ENCODE assay signal across 10 mouse cellular contexts in the genomic region with DNA sequence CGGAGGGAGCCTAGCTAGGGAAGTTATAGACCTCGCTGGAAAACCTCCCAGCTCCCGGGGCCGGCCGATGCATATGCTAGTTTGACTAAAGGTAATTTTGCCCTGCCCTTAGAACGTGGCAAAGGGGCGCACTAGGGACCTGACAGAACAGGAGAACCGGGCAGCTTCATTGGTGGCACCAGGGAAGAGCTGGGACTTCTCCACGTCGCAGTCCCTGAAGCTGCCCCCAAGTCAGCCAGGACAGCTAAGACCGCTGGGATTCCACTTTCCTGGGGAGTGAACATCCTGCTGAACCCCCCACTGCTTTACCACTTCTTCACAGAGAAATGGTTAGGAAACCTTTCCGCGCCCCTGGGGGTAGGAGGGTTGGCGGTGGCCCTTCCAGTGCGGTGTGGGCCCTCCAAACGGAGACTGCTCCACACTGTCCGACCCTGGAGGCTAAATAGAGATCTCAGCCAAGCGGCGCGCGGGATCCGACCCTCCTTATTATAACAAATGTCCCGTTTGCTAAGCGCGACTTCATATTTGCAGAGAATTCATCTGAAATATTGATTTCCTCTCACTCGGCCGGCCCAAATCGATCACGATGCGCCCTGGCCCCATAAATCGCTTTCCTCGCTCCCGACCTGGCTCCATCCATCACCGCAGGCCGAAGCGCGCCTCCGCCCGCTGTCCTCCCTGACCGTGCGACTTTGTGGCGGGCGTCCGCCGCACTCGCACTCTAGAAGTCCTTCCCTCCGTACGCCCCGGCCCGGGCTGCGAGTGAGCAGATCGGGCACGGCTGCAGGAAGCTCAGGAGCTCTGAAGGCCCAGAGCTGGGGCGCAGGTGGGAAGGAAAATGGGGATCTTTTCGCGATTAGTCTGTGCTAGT. TPM values are rescaled to one million over a fixed set of nuclear protein-coding genes. Genes with fewer than 3 reads are reported as not detected.
DNase-seq lines count a peak whose midpoint lies in the region; ATAC-seq and TF ChIP-seq lines count a peak whose summit lies in the region.
"Had no signal": no experiment of that assay in that cellular context is flagged by ENCODE, and none has a peak within 500 bp of the region (broad histone marks: within the 10 kb centered on the region; RNA-seq: fewer than 3 reads in every experiment).

No protein-coding gene starts in this region.

- no peak for DNase-seq in kidney, adult 2 months
- no peak for DNase-seq in kidney, adult 11 months
- DNase-seq in forebrain, embryonic 10.5 days (ENCODE audit: extremely low spot score, low spot score), result peak; percentile 53
- DNase-seq in kidney, postnatal 25 days, result peak; percentile 29 to 62
- DNase-seq in testis, postnatal 14 days (ENCODE audit: low spot score), result no peak
- DNase-seq in left cerebral cortex, adult 2 months (ENCODE audit: extremely low spot score in 1 of 2, low spot score in 2 of 2), result no peak
- DNase-seq in gastrocnemius, postnatal 4 days (ENCODE audit: low spot score in 2 of 2), result no peak

- H3K4me1 ChIP-seq in kidney, adult 2 months (ENCODE audit: control insufficient read depth, insufficient read depth, low read length), result peaks cover 34% of the 10 kb centered on the region
- H3K4me1 ChIP-seq in forebrain, embryonic 10.5 days, result peaks cover 38% of the 10 kb centered on the region
- peaks cover 13% of the 10 kb centered on the region for H3K4me1 ChIP-seq in neural tube, embryonic 12.5 days

- H3K9me3 ChIP-seq in forebrain, embryonic 10.5 days, result no peaks in the 10 kb centered on the region
- H3K9me3 ChIP-seq in neural tube, embryonic 12.5 days, result no peaks in the 10 kb centered on the region

- peak overlapping the region; percentile 61 for H3K9ac ChIP-seq in neural tube, embryonic 12.5 days

- H3K27me3 ChIP-seq in kidney, adult 2 months (replicated peaks; ENCODE audit: control insufficient read depth, insufficient read depth, low read length), result no peaks in the 10 kb centered on the region
- peaks cover 100% of the 10 kb centered on the region for H3K27me3 ChIP-seq in forebrain, embryonic 10.5 days (ENCODE audit: poor library complexity, severe bottlenecking)
- peaks cover 55% of the 10 kb centered on the region for H3K27me3 ChIP-seq in neural tube, embryonic 12.5 days (replicated peaks)

- no peak for TF ChIP-seq CTCF in kidney, adult 2 months (conservative IDR thresholded peaks at IDR 0.05; ENCODE audit: insufficient read depth, insufficient read length, low read depth, low read length)
- TF ChIP-seq CTCF in left cerebral cortex, adult 2 months (IDR thresholded peaks at IDR 0.05), result no peak

- H3K36me3 ChIP-seq in kidney, adult 2 months (ENCODE audit: control insufficient read depth, insufficient read depth, low read length), result no peaks in the 10 kb centered on the region
- no peaks in the 10 kb centered on the region for H3K36me3 ChIP-seq in forebrain, embryonic 10.5 days (replicated peaks)
- no peaks in the 10 kb centered on the region for H3K36me3 ChIP-seq in neural tube, embryonic 12.5 days

- ATAC-seq in neural tube, embryonic 12.5 days (ENCODE audit: low FRiP score, low read depth), result peak; percentile 66; the same call in 1 of the 2 replicates

- peak overlapping the region; percentile 88 for H3K4me3 ChIP-seq in kidney, adult 2 months (ENCODE audit: insufficient read depth, low read depth, low read length)
- peak overlapping the region; percentile 48 for H3K4me3 ChIP-seq in forebrain, embryonic 10.5 days
- peak overlapping the region; percentile 37 for H3K4me3 ChIP-seq in neural tube, embryonic 12.5 days
- no peak overlapping the region for H3K4me3 ChIP-seq in left cerebral cortex, adult 2 months

- WGBS in kidney, adult 2 months, result 2% methylated on average over 56 of the region's 56 CpGs
- under 1% methylated on average over 56 of the region's 56 CpGs for WGBS in forebrain, embryonic 10.5 days
- 1% methylated on average over 56 of the region's 56 CpGs for WGBS in neural tube, embryonic 12.5 days

- no peak for TF ChIP-seq POLR2A in kidney, adult 2 months (IDR thresholded peaks at IDR 0.05; ENCODE audit: low read depth, low read length)

- intact Hi-C loops in left cerebral cortex, adult 2 months (cut with DNase I), result no loop called here

- peak overlapping the region; percentile 59 for H3K4me2 ChIP-seq in neural tube, embryonic 12.5 days (replicated peaks)

- peak overlapping the region; percentile 99 for H3K27ac ChIP-seq in kidney, adult 2 months (ENCODE audit: insufficient read depth, low read depth, low read length)
- H3K27ac ChIP-seq in forebrain, embryonic 10.5 days, result no peak overlapping the region
- peak overlapping the region; percentile 34; the same call in 1 of the 2 replicates for H3K27ac ChIP-seq in neural tube, embryonic 12.5 days
- H3K27ac ChIP-seq in left cerebral cortex, adult 2 months, result no peak overlapping the region

RNA-seq across cellular contexts. Expression of a gene that starts 1.5 kb away (rescaled TPM):
- polyA plus RNA-seq in kidney, adult 2 months (2012; rRNA removed), result 74.3 and 77.6 TPM in 2 replicates
- 0.43 and 0.56 TPM in 2 replicates for polyA plus RNA-seq in forebrain, embryonic 10.5 days (2016; fragmentation: Nextera tagmentation; extraction: Ambion mirVana)
- polyA plus RNA-seq in neural tube, embryonic 12.5 days (2016; fragmentation: Nextera tagmentation; extraction: Ambion mirVana), result 50.0 and 56.2 TPM in 2 replicates
- not detected for total RNA-seq in left cerebral cortex, adult 2 months (2021)
- total RNA-seq in gastrocnemius, postnatal 4 days (2021), result not detected
- total RNA-seq: common myeloid progenitor, adult 5-6 weeks; MEL had no signal

Comparison
In these comparisons a context has a peak if more than half of its experiments do, and no peak if none do; other contexts are left out.
1. DNase-seq: peak in forebrain, embryonic 10.5 days (single experiment) and kidney, postnatal 25 days (2 of 2); none in kidney, adult 2 months (single experiment), kidney, adult 11 months (single experiment), testis, postnatal 14 days (single experiment), left cerebral cortex, adult 2 months (0 of 2) and gastrocnemius, postnatal 4 days (0 of 2).
2. H3K27ac ChIP-seq: peak in kidney, adult 2 months (single experiment) and neural tube, embryonic 12.5 days (single experiment); none in forebrain, embryonic 10.5 days (single experiment) and left cerebral cortex, adult 2 months (single experiment).
3. RNA of a gene that starts 1.5 kb away (polyA plus RNA-seq): 74.3 to 77.6 TPM in kidney, adult 2 months and 50.0 to 56.2 TPM in neural tube, embryonic 12.5 days; 0.43 to 0.56 TPM in forebrain, embryonic 10.5 days; every median in the first group is over 10 times any median in the second.